Mouse (Mus musculus) E14TG2a.4 (cell line): ENCODE measurements at regions not wholly inside any gene's neighbourhood (a gene's known extent, or its start where the extent isn't known, plus 50 kb on each side); places are given as distances from the start of the nearest gene placed in this dataset.

Experiments used
- H3K27me3 ChIP-seq: 2 replicates; pipeline ENCODE4 v1.6.1; 2014; ENCODE audit warnings: low read length, control low read depth; ENCODE audit not compliant: insufficient read depth
- H3K36me3 ChIP-seq: 2 replicates; pipeline ENCODE4 v1.6.1; 2014; ENCODE audit warnings: low read length, control low read depth; ENCODE audit not compliant: insufficient read depth
- H3K4me1 ChIP-seq: replicated peaks from 2 replicates; pipeline ENCODE4 v1.6.1; 2014; ENCODE audit warnings: low read depth, low read length, control low read depth
- H3K4me3 ChIP-seq: replicated peaks from 2 replicates; pipeline ENCODE4 v1.5.1; 2014; ENCODE audit warnings: mild to moderate bottlenecking, low read length
- H3K9me3 ChIP-seq: 2 replicates; pipeline ENCODE4 v1.6.1; 2014; ENCODE audit warnings: low read length, control low read depth
- CTCF ChIP-seq: conservative IDR thresholded peaks from 2 replicates; pipeline ENCODE4 v1.5.1; 2014; ENCODE audit warnings: low read length
- NANOG ChIP-seq: IDR thresholded peaks from 2 replicates; pipeline ENCODE4 v1.6.1; 2014; ENCODE audit warnings: borderline replicate concordance, low read length, mixed read lengths
- POU5F1 ChIP-seq: IDR thresholded peaks from 2 replicates; pipeline ENCODE4 v1.6.1; 2014; ENCODE audit warnings: low read length, borderline replicate concordance

DNA sequence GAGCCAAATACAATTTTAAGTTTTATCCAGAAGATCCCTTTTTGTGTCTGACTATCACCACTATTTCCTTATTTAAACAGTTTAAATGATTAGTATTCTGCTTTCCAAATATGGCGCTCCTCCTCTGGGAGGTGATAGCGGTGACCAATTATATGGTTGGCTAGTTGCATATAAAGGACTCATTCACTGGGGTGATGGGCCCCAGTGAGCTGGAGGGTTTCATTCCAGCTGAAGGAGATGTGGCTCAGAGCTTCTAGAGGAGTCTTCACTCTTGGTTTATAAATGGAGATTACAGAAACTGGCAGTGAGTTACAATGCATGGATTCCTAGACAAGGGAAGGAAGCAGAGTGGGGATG is 50.7 kb upstream of the Gm7361 start:
- Histone ChIP-seq H3K36me3 (no peaks in the 10 kb centered on the region), H3K9me3 (peaks cover 7% of the 10 kb centered on the region; the same call in 1 of the 2 replicates), H3K4me1 (no peaks in the 10 kb centered on the region), H3K4me3 (no peak overlapping the region), H3K27me3 (0 out of 2 replicates have a peak, but pooled peaks cover 2% of the 10 kb centered on the region)
- no peak for TF ChIP-seq POU5F1

DNA sequence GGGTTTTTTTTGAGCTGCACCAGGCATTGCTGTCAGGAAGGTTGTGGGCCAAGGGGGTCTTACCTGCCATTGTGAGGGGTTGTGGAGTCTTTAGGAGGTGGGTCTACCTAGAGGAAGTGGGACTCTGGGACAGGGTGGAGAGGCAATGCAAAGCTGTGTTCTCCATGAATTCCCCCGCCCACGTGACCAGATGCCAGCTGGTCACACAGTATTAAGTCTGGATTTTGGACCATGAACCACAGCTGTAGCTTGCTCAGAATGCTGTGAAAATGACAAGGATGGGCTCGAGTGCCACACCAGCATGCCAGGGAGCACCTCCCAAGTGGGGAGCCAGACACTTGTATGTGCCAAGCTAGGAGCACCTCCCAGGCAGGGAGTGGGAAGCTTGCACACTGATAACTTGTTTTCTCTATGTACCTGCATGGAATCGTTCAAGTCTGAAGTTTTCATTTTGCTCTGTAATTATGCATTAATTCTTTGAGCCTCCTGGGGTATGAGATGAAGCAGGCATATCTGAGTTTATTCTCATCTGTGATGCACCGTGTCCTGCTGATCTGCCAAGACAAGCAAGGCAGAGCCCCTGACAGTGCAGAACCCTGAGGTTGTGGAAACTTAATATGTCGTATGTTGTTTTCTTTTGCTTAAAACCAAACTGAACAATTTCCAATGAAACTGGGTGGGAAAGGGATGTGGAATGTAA is 51.3 kb upstream of the Gm7361 start:
- no peak overlapping the region for H3K4me3 ChIP-seq
- TF ChIP-seq POU5F1 = no peak
- TF ChIP-seq NANOG = no peak
- no peak for TF ChIP-seq CTCF

DNA sequence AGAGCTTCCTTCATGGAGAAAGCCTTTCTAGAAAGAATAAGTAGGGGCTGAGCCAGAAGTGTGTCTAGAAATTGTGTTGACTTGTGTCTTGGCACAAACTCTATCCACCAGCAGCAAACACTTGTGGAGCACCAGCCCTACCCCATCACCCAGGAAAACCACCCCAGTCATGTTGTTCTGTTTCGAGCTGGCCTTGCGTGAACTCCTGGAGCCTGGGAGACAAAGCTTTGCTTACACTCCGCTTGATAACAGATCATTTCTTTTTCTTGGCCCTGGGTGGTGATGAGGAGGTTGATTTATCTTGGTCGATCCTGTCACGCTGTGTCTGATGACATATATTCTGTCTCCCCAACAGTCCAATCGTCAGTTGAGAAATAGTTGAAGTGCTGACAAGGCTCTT is 55.0 kb upstream of the Gm7361 start:
- H3K4me1 ChIP-seq = no peaks in the 10 kb centered on the region
- no peaks in the 10 kb centered on the region for H3K36me3 ChIP-seq
- H3K4me3 ChIP-seq = no peak overlapping the region
- H3K27me3 ChIP-seq = no peaks in the 10 kb centered on the region
- peaks cover 1% of the 10 kb centered on the region; the same call in 1 of the 2 replicates for H3K9me3 ChIP-seq
- no peak for TF ChIP-seq CTCF

More for the DNA sequence above, 51.3 kb upstream of the Gm7361 start:
- Histone ChIP-seq H3K9me3 (peaks cover 7% of the 10 kb centered on the region; the same call in 1 of the 2 replicates), H3K4me1 (no peaks in the 10 kb centered on the region), H3K36me3 (no peaks in the 10 kb centered on the region), H3K27me3 (0 out of 2 replicates have a peak, but pooled peaks cover 2% of the 10 kb centered on the region)

DNA sequence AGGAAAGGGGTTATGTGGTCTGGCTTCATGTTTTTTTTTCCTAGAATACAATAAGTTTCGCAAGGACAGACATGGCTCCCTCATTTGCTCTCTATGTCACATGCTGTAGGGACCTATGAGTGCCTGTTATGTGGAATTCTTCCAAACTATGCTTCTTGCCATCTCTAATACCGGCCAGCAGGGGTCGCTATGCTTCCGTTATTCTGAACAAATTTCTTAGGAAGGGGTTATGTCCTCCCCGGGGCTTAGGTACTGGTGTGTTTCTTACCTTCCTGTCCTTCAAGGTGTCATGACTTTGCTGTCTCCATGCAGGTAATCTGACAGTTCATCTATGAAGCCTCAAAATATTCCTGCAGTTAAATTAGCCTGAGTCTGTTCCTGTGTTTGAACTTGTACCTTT is 68.1 kb upstream of the Gm7361 start:
- peak; percentile 75 for TF ChIP-seq CTCF
- no peak for TF ChIP-seq NANOG
- no peak for TF ChIP-seq POU5F1
- H3K9me3 ChIP-seq = peaks cover 12% of the 10 kb centered on the region
- no peaks in the 10 kb centered on the region for H3K36me3 ChIP-seq
- no peaks in the 10 kb centered on the region for H3K4me1 ChIP-seq
- H3K4me3 ChIP-seq = no peak overlapping the region
- no peaks in the 10 kb centered on the region for H3K27me3 ChIP-seq

DNA sequence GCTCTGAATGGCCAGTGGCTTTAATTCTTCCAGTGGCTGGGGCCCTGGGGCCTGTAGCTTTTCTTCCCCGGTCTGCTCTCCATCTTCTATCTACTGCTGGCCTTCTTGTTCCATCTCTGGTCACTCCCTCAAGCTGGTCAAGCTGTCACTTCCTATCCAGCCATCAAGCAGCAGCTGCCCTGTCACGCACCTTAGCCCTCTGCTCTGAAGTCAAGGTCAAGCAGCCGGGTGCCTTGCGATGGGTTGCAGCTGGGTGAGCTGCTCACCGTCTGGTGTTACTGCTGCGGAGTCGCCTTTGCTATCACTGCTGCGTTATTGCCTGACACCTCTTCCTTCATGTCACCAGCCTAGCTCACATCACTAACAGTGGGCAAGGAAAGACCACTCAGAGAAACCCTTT is 66.0 kb upstream of the Gm10220 start:
- H3K4me3 ChIP-seq = no peak overlapping the region
- no peaks in the 10 kb centered on the region for H3K27me3 ChIP-seq
- H3K4me1 ChIP-seq = no peaks in the 10 kb centered on the region
- TF ChIP-seq NANOG (no peak), POU5F1 (no peak), CTCF (no peak)
- H3K9me3 ChIP-seq = peaks cover 12% of the 10 kb centered on the region
- no peaks in the 10 kb centered on the region for H3K36me3 ChIP-seq

DNA sequence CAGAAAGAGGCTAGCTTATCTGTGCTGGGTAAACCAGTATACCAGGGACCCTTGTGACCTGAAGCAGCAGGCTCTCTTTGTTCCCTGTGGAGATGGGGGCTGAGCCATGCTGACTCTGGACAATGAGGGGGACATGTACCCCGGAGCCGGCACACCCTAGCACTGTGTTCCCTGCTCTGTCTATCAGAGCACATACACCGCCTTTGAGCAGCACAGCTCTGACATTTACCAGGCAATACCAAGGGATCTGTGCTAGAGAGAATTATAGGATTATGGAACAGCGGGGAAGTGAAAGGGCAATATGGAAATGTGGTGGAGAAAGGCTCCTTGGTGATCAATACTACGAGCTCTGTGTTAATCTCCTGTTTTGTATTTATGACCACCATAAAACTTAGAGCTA is 64.2 kb upstream of the Gm10220 start:
- H3K4me1 ChIP-seq = no peaks in the 10 kb centered on the region
- no peak for TF ChIP-seq NANOG
- TF ChIP-seq POU5F1 = no peak
- TF ChIP-seq CTCF = no peak
- H3K36me3 ChIP-seq = no peaks in the 10 kb centered on the region
- H3K9me3 ChIP-seq = peaks cover 6% of the 10 kb centered on the region
- no peaks in the 10 kb centered on the region for H3K27me3 ChIP-seq
- H3K4me3 ChIP-seq = no peak overlapping the region

DNA sequence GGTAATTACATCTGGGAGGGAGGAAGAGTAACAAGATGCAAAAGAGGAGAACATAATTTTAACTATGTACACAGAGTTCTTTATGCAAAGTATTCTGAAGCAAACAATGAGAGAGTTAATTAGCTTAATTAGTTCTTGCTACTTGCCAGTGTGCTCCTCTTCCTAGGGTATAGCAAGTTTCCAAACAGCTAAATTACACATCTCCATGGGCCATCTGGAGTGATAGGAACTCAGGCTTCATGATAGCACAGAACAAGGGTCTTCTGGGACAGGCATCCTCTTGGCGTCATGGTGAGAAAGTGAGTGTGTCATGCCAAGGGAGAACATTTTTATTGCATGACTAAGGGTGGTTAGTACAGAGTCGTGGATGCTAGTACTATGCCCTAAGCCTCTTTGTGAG is 54.8 kb upstream of the Gm10220 start:
- Histone ChIP-seq H3K9me3 (peaks cover 34% of the 10 kb centered on the region), H3K4me3 (no peak overlapping the region), H3K27me3 (no peaks in the 10 kb centered on the region), H3K4me1 (no peaks in the 10 kb centered on the region), H3K36me3 (no peaks in the 10 kb centered on the region)
- TF ChIP-seq NANOG (no peak), POU5F1 (no peak), CTCF (no peak)

DNA sequence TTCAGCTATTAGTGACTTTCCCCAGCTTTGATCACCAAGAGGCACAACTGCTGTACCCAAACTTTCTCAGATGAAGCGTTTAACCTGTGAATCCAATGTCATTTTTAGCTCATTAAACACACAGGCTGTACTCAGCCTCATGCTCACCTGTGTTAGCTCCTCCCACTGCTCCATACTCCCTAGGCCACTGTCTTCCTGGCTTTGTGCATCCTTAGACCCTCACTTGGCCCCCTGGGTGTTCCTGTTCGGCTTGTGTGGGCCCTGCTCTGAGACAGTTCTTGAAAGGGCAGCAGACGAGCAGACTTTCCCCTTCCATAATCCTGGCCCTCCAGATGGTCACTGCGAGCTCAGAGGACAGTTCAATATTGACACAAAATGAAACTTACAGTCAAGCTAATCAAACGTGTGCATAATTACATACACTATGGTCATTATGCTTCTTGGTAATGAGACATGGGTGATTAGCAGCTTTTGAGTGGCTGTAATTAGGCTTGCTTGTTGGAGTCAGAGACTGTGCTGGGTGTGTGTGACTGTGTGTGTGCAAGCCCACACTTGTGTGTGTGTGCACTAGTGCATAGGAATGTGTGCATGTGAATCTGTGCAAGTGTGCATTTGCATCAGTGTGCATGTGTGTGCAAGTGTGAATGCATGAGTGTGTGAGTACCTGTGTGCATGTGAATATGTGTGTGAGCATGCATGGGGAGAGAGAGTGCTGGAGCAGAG is 50.6 kb upstream of the Gm10220 start:
- no peaks in the 10 kb centered on the region for H3K27me3 ChIP-seq
- no peak overlapping the region for H3K4me3 ChIP-seq
- H3K4me1 ChIP-seq = no peaks in the 10 kb centered on the region
- no peaks in the 10 kb centered on the region for H3K36me3 ChIP-seq
- TF ChIP-seq NANOG = no peak
- TF ChIP-seq CTCF = no peak
- no peak for TF ChIP-seq POU5F1
- peaks cover 51% of the 10 kb centered on the region for H3K9me3 ChIP-seq
